Mouse (Mus musculus) heart, embryonic 11.5 days (tissue): ENCODE measurements around the gene Mdga1. TPM values are rescaled to one million over a fixed set of nuclear protein-coding genes. Genes with fewer than 3 reads are reported as not detected.
"Not testable (repeated sequence)": the region's sequence is repeated elsewhere in the genome, so short reads cannot be mapped to it uniquely, and the experiment has no call there.

ENCODE experiments used
- ATAC-seq: fragments of 200-750 bp; cut with Nextera tagmentation; replicated peaks from 2 replicates; pipeline ENCODE4 v1.8.0; 2017; ENCODE audit warnings: moderate library complexity; ENCODE audit not compliant: insufficient number of reproducible peaks, low FRiP score, low TSS enrichment
- H3K27ac ChIP-seq: fragments of 300-500 bp; sonication (generic); 2 replicates; pipeline ENCODE4 v1.5.1; 2014; ENCODE audit warnings: mild to moderate bottlenecking, low read depth, low read length
- H3K27me3 ChIP-seq: fragments of 300-500 bp; sonication (generic); 2 replicates; pipeline ENCODE4 v1.6.1; 2014; ENCODE audit warnings: mild to moderate bottlenecking, low read length, mixed read lengths; ENCODE audit not compliant: control insufficient read depth, insufficient read depth
- H3K36me3 ChIP-seq: fragments of 300-500 bp; sonication (generic); 2 replicates; pipeline ENCODE4 v1.6.1; 2014; ENCODE audit warnings: mild to moderate bottlenecking, low read length, moderate library complexity, mixed read lengths; ENCODE audit not compliant: control insufficient read depth, insufficient read depth
- H3K4me1 ChIP-seq: fragments of 300-500 bp; sonication (generic); 2 replicates; pipeline ENCODE4 v1.6.1; 2014; ENCODE audit warnings: low read length; ENCODE audit not compliant: control insufficient read depth, insufficient read depth
- H3K4me2 ChIP-seq: fragments of 300-500 bp; sonication (generic); 2 replicates; pipeline ENCODE4 v1.6.1; 2014; ENCODE audit warnings: mild to moderate bottlenecking, moderate library complexity
- H3K4me3 ChIP-seq: fragments of 300-500 bp; sonication (generic); 2 replicates; pipeline ENCODE4 v1.5.1; 2014; ENCODE audit warnings: low read depth, low read length
- H3K9ac ChIP-seq: fragments of 300-500 bp; sonication (generic); 2 replicates; pipeline ENCODE4 v1.6.1; 2014; ENCODE audit warnings: mild to moderate bottlenecking, low read depth, low read length, moderate library complexity
- H3K9me3 ChIP-seq: fragments of 300-500 bp; sonication (generic); replicated peaks from 2 replicates; pipeline ENCODE4 v1.6.1; 2016; ENCODE audit warnings: low read length; ENCODE audit not compliant: control insufficient read depth
- WGBS: fragments of 180-500 bp; shearing (Covaris S2); extraction: QIAGEN DNeasy Blood & Tissue Kit; methylation state at CpG from one replicate; pipeline ENCODE4 v1.1.7; 2014; ENCODE audit not compliant: insufficient replicate concordance; 5-methylcytosine and 5-hydroxymethylcytosine counted together
- polyA plus RNA-seq: library from polyadenylated mRNA; unstranded; fragments of >200 nt; fragmentation: Nextera tagmentation; extraction: Ambion mirVana; gene quantifications from 2 replicates; pipeline ENCODE4 v1.2.1, GENCODE M21; 2014

Gene Mdga1
- polyA plus RNA-seq, 1 experiment from 2014 or later: 1.7 TPM

GRCm38 (mm10) chr17:29795050-29795770 lies 174.7 kb downstream of the Mdga1 start:
- no peaks in the 10 kb centered on the region for H3K9me3 ChIP-seq
- WGBS: 6% methylated on average over 22 of the region's 23 CpGs
- peak overlapping the region; percentile 63 for H3K4me2 ChIP-seq
- peaks cover 6% of the 10 kb centered on the region for H3K4me1 ChIP-seq
- H3K27ac ChIP-seq: no peak overlapping the region
- 0 out of 2 replicates have a peak, but pooled peaks have one; percentile 31 for ATAC-seq
- H3K4me3 ChIP-seq: peak overlapping the region; percentile 32
- H3K9ac ChIP-seq: peak overlapping the region; percentile 54
- H3K27me3 ChIP-seq: peaks cover 17% of the 10 kb centered on the region
- H3K36me3 ChIP-seq: no peaks in the 10 kb centered on the region

- Histone ChIP-seq H3K27me3 (peaks cover 11% of the 10 kb centered on the region; the same call in 1 of the 2 replicates), H3K4me1 (peaks cover 6% of the 10 kb centered on the region), H3K9me3 (0 out of 2 replicates have a peak, but pooled peaks cover 3% of the 10 kb centered on the region), H3K9ac (no peak overlapping the region), H3K36me3 (no peaks in the 10 kb centered on the region), H3K27ac (no peak overlapping the region), H3K4me2 (no peak overlapping the region), H3K4me3 (no peak overlapping the region)
- WGBS: 85% methylated on average over 9 of the region's 9 CpGs
- no peak for ATAC-seq
These were observed 178.3 kb downstream of the Mdga1 start for GRCm38 (mm10) chr17:29791531-29792050.

- Histone ChIP-seq H3K4me3 (no peak overlapping the region), H3K9ac (no peak overlapping the region), H3K9me3 (0 out of 2 replicates have a peak, but pooled peaks cover 3% of the 10 kb centered on the region), H3K27me3 (peaks cover 5% of the 10 kb centered on the region; the same call in 1 of the 2 replicates), H3K27ac (no peak overlapping the region), H3K4me1 (peaks cover 4% of the 10 kb centered on the region), H3K4me2 (no peak overlapping the region), H3K36me3 (no peaks in the 10 kb centered on the region)
- WGBS: 81% methylated on average over 12 of the region's 12 CpGs
- no peak for ATAC-seq
These were observed 179.6 kb downstream of the Mdga1 start for GRCm38 (mm10) chr17:29790231-29790740.

DNA sequence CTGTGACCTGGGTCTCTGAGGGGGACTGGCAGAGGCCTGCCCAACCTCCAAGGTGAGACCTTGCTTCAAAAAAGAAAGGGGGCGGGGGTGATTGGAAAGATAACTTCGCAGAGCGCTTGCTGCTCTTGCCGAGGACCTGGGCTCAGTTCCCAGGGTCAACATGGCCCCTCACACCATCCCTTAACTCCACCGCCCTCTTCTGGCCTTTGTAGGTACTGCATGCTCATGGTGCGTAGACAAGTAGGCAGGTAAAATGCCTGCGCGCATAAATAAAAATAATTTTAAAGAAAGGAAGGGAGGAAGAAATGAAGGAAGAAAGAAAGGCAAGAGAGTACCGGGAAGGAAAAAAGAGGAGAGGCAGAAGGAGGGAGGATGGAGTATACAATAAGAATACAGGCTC lies 180.2 kb downstream of the Mdga1 start:
- H3K4me1 ChIP-seq: no peaks in the 10 kb centered on the region
- H3K36me3 ChIP-seq: no peaks in the 10 kb centered on the region
- H3K27me3 ChIP-seq: peaks cover 4% of the 10 kb centered on the region; the same call in 1 of the 2 replicates
- H3K9me3 ChIP-seq: 0 out of 2 replicates have a peak, but pooled peaks cover 3% of the 10 kb centered on the region
- no peak overlapping the region for H3K27ac ChIP-seq
- H3K4me2 ChIP-seq: no peak overlapping the region
- no peak overlapping the region for H3K9ac ChIP-seq
- no peak overlapping the region for H3K4me3 ChIP-seq
- ATAC-seq: no peak
- 54% methylated on average over 9 of the region's 9 CpGs for WGBS

DNA sequence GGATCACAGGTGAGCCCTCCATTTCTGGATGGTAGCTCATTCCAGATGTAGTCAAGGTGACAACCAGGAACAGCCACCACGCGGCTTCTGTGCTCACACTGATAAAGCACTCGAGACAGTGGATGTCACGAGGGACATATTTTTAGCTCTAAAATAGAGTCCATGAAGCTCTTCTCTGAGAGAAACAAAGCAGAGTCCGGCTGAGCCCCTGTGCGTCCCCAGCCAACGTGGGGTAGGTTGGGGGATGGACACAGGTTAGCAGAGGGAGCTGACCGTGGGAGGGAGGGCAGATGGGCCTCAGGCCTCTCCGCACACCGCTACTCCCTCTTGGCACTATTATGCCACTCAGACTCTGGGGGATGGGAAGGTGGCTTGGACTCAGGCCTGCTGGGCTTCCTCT lies 181.3 kb downstream of the Mdga1 start:
- no peaks in the 10 kb centered on the region for H3K36me3 ChIP-seq
- no peak overlapping the region for H3K9ac ChIP-seq
- no peak overlapping the region for H3K27ac ChIP-seq
- H3K4me2 ChIP-seq: no peak overlapping the region
- no peak for ATAC-seq
- H3K4me1 ChIP-seq: no peaks in the 10 kb centered on the region
- H3K9me3 ChIP-seq: 0 out of 2 replicates have a peak, but pooled peaks cover 3% of the 10 kb centered on the region
- H3K27me3 ChIP-seq: no peaks in the 10 kb centered on the region
- H3K4me3 ChIP-seq: no peak overlapping the region
- WGBS: 58% methylated on average over 10 of the region's 10 CpGs

DNA sequence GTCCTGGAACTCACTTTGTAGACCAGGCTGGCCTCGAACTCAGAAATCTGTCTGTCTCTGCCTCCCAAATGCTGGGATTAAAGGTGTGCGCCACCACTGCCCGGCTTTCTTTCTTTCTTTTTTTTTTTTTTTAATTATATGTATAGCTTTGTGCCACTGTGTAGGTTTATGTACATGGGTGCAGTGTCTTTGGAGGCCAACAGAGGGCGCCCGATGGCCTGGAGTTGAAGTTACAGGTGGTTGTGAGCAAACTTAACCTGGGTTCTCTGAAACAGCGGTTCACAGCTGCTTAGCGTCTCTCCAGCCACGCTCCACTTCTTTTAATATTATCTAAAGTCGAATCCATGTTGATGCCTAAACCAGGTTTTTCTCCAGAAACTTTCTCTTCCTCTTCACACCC lies 185.1 kb downstream of the Mdga1 start:
- no peak overlapping the region for H3K27ac ChIP-seq
- H3K4me1 ChIP-seq: peaks cover 3% of the 10 kb centered on the region; the same call in 1 of the 2 replicates
- no peak for ATAC-seq
- no peak overlapping the region for H3K4me2 ChIP-seq
- WGBS: 70% methylated on average over 9 of the region's 9 CpGs
- H3K36me3 ChIP-seq: no peaks in the 10 kb centered on the region
- no peaks in the 10 kb centered on the region for H3K27me3 ChIP-seq
- H3K9me3 ChIP-seq: 0 out of 2 replicates have a peak, but pooled peaks cover 3% of the 10 kb centered on the region
- no peak overlapping the region for H3K4me3 ChIP-seq
- H3K9ac ChIP-seq: no peak overlapping the region

- 81% methylated on average over 4 of the region's 4 CpGs for WGBS
- not testable (repeated sequence) for ATAC-seq, H3K27ac ChIP-seq, H3K9ac ChIP-seq, H3K4me1 ChIP-seq, H3K9me3 ChIP-seq, H3K4me3 ChIP-seq, H3K27me3 ChIP-seq, H3K4me2 ChIP-seq, H3K36me3 ChIP-seq
These were observed 188.4 kb downstream of the Mdga1 start for GRCm38 (mm10) chr17:29781472-29781871.

- Histone ChIP-seq H3K9me3 (no peaks in the 10 kb centered on the region), H3K4me2 (no peak overlapping the region), H3K36me3 (no peaks in the 10 kb centered on the region), H3K27me3 (no peaks in the 10 kb centered on the region), H3K4me3 (no peak overlapping the region), H3K27ac (no peak overlapping the region), H3K9ac (no peak overlapping the region), H3K4me1 (peaks cover under 1% of the 10 kb centered on the region; the same call in 1 of the 2 replicates)
- ATAC-seq: no peak
- 66% methylated on average over 8 of the region's 8 CpGs for WGBS
These were observed 191.9 kb downstream of the Mdga1 start for GRCm38 (mm10) chr17:29778021-29778420.
